Mouse (Mus musculus) olfactory bulb, adult 2 months (tissue): ENCODE results near the gene Gstp1. TPM values are rescaled to one million over a fixed set of nuclear protein-coding genes. Genes with fewer than 3 reads are reported as not detected.

Experiments
- H3K27ac ChIP-seq: fragments of 200-500 bp; 2 replicates; pipeline ENCODE4 v1.5.1; 2012; ENCODE audit warnings: low read depth, low read length; ENCODE audit not compliant: insufficient read depth
- H3K4me1 ChIP-seq: fragments of 200-500 bp; 2 replicates; pipeline ENCODE4 v1.6.1; 2012; ENCODE audit warnings: low read length; ENCODE audit not compliant: control insufficient read depth, insufficient read depth
- H3K4me3 ChIP-seq: fragments of 200-500 bp; 2 replicates; pipeline ENCODE4 v1.5.1; 2012; ENCODE audit warnings: mild to moderate bottlenecking, low read depth, low read length, moderate library complexity; ENCODE audit not compliant: insufficient read depth
- CTCF ChIP-seq: fragments of 200-500 bp; IDR thresholded peaks from 2 replicates; pipeline ENCODE4 v1.5.1; 2012; ENCODE audit warnings: low read depth, mild to moderate bottlenecking, low read length, moderate library complexity; ENCODE audit not compliant: insufficient read depth
- POLR2A ChIP-seq: fragments of 200-500 bp; IDR thresholded peaks from 2 replicates; pipeline ENCODE4 v1.6.1; 2012; ENCODE audit warnings: mild to moderate bottlenecking, low read depth, low read length, moderate library complexity; ENCODE audit not compliant: insufficient read depth
- WGBS: fragments of 180-500 bp; shearing (Covaris S2); methylation state at CpG from one replicate; pipeline ENCODE4 v1.1.7; 2018; 5-methylcytosine and 5-hydroxymethylcytosine counted together
- polyA plus RNA-seq: library from polyadenylated mRNA; stranded (reverse); fragments of >200 nt; gene quantifications from 2 replicates; pipeline ENCODE4 v1.2.4, GENCODE M21; 2012; ENCODE audit warnings: low replicate concordance; ENCODE audit not compliant: missing spikeins, insufficient read depth, insufficient read length

The Gstp1 gene
- polyA plus RNA-seq, 1 experiment: not detected

DNA sequence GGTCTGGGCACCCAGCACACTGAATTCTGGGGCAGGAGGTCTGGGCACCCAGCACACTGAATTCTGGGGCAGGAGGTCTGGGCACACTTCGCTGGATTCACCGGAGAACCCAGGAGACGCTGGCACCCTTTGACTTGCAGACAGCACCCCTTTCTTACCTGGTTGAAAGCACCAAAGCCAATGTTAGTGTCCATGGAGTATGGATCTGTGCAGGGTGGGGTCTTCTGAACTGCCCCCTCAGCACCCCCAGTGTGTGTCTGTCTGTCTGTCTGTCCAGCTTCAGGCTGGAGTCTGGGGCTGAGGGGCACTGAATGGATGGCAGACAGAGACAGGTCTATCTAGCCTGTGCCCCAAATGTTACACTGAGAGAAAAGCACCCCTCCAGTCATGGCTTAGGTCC lies 46.2 kb downstream of the Gstp1 start:
- H3K27ac ChIP-seq: no peak overlapping the region
- peaks cover 3% of the 10 kb centered on the region; the same call in 1 of the 2 replicates for H3K4me1 ChIP-seq
- no peak overlapping the region for H3K4me3 ChIP-seq
- WGBS: 96% methylated on average over 3 of the region's 3 CpGs
- TF ChIP-seq CTCF (no peak), POLR2A (no peak)

DNA sequence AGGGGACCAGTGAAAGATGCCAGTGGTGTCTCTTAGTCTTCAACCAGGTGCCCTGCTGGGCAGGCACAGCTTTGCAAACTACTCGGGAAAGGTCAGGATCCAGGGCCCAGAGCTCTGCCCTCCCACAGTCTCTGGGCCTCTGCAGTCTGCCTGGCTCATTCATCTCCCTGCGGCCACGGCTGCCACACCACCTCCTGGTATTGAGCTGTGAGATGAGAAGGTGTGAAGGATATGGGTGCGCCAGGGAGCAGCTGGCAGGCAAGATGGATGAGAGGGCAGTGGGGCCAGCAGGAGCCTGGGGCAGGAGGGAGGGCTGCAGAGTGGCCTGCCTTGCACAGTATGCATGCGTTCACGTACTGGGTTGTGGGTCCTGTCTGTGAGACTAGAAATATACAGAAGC lies 47.0 kb downstream of the Gstp1 start:
- H3K4me3 ChIP-seq: no peak overlapping the region
- 76% methylated on average over 6 of the region's 6 CpGs for WGBS
- no peak overlapping the region for H3K27ac ChIP-seq
- TF ChIP-seq POLR2A (no peak), CTCF (no peak)
- peaks cover 10% of the 10 kb centered on the region for H3K4me1 ChIP-seq

DNA sequence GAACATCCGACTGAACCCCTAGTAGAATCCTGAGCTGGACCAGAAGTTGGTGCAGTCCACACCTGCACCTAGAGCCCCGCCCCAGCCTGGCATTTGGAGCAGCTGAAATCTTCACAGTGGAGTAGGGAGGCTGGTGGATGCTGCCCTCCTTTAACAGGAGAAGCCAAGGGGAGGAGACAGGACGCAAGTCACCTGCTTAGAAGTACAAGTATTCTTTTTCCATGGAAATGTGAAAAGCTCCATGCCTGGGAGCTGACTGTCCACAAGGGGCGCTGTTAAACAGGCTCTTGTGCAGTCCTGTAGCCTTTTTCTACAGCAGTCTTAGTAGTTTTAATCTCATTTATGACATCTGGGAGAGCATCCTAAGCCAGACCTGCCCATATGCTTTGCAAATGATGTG lies 49.0 kb downstream of the Gstp1 start:
- H3K4me3 ChIP-seq: no peak overlapping the region
- WGBS: 87% methylated on average over 4 of the region's 4 CpGs
- TF ChIP-seq CTCF (no peak), POLR2A (no peak)
- no peak overlapping the region for H3K27ac ChIP-seq
- H3K4me1 ChIP-seq: peaks cover 16% of the 10 kb centered on the region

DNA sequence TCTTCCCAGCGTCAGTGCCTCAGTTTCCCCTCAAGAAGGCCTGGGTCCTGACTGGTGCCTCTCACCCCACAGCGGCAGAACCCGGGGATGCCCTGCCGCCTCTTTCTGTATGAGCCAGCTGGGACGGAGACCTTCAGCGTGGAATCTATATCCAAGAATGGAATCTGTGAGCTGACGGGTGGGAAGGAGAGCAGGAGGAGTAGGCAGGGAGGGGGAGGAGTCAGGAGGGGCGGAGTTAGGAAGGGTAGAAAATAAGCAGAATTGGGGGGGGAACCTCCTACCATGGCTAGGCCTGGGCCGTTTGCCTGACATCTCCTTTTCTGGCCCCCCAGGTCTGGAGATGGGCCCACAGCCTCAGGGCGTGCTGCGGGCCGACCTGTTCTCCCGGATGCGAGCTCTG lies 49.7 kb downstream of the Gstp1 start:
- no peak for TF ChIP-seq POLR2A
- WGBS: 92% methylated on average over 14 of the region's 14 CpGs
- Histone ChIP-seq H3K4me3 (no peak overlapping the region), H3K27ac (no peak overlapping the region), H3K4me1 (peaks cover 16% of the 10 kb centered on the region)

DNA sequence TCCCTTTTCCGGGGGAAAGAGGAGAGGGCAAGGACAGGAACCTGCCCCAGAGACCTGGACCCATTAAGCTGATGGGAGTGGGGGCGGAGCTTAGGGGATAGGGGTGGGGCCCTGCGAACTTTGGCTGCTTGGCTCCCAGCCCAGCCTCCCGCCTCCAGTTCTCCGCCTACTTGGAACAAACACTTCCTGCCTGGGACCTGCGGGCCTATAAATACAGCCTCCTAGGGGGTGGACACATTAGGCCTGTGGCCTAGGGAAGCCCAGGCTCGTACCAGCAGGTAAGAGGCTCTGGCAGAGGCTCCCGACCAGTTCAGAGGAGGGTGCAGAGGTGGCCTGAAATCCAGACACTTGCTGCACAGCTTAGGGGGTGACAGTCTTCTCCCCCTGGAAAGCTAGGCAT lies 51.5 kb downstream of the Gstp1 start, which contains the start of gene Acy3:
Gene Acy3, plus strand, starts transcription at position 237 of the 400 bp plus-strand sequence.
- TF ChIP-seq CTCF (no peak), POLR2A (no peak)
- Histone ChIP-seq H3K4me1 (peaks cover 16% of the 10 kb centered on the region), H3K4me3 (no peak within 1 kb of the TSS), H3K27ac (0 out of 2 replicates have a peak within 1 kb of the TSS, but pooled peaks have one; percentile 2)
- 28% methylated on average over 8 of the region's 8 CpGs for WGBS

Other genes with a start within 250 kb of the Gstp1 start
- gene Chka, start 186.2 kb downstream of the Gstp1 start, polyA plus RNA-seq: not detected in 2 replicates
- not detected in 2 replicates for gene Tcirg1, start 130.9 kb downstream of the Gstp1 start, polyA plus RNA-seq
- not detected in 2 replicates for gene Ndufs8, start 125.2 kb downstream of the Gstp1 start, polyA plus RNA-seq
- not detected in 2 replicates for gene Aldh3b1, start 108.2 kb downstream of the Gstp1 start, polyA plus RNA-seq
- not detected in 2 replicates for gene Unc93b1, start 102.8 kb downstream of the Gstp1 start, polyA plus RNA-seq
- not detected in 2 replicates for gene Aldh3b3, start 79.3 kb downstream of the Gstp1 start, polyA plus RNA-seq
- not detected in 2 replicates for gene Aldh3b2, start 65.7 kb downstream of the Gstp1 start, polyA plus RNA-seq
- gene Acy3, start 51.4 kb downstream of the Gstp1 start, polyA plus RNA-seq: not detected in 2 replicates
- gene Tbx10, start 45.2 kb downstream of the Gstp1 start, polyA plus RNA-seq: not detected in 2 replicates
- gene Nudt8, start 37.4 kb downstream of the Gstp1 start, polyA plus RNA-seq: not detected in 2 replicates
- gene Gm49405, start 37.4 kb downstream of the Gstp1 start, polyA plus RNA-seq: not detected in 2 replicates
- not detected in 2 replicates for gene Doc2g, start 34.7 kb downstream of the Gstp1 start, polyA plus RNA-seq
- 777 TPM in 1 of 2 replicates, not detected in the other for gene Ndufv1, start 25.2 kb downstream of the Gstp1 start, polyA plus RNA-seq
- gene Gstp2, start 8.0 kb upstream of the Gstp1 start, polyA plus RNA-seq: not detected in 2 replicates
- gene Gstp3, start 21.6 kb upstream of the Gstp1 start, polyA plus RNA-seq: not detected in 2 replicates
- not detected in 2 replicates for gene Cabp2, start 43.6 kb upstream of the Gstp1 start, polyA plus RNA-seq
- not detected in 2 replicates for gene Cdk2ap2, start 59.2 kb upstream of the Gstp1 start, polyA plus RNA-seq
- not detected in 2 replicates for gene Pitpnm1, start 62.0 kb upstream of the Gstp1 start, polyA plus RNA-seq
- gene Aip, start 87.9 kb upstream of the Gstp1 start, polyA plus RNA-seq: not detected in 2 replicates
- not detected in 2 replicates for gene Gpr152, start 101.8 kb upstream of the Gstp1 start, polyA plus RNA-seq
- not detected in 2 replicates for gene Cabp4, start 106.0 kb upstream of the Gstp1 start, polyA plus RNA-seq
- not detected in 2 replicates for gene Coro1b, start 110.6 kb upstream of the Gstp1 start, polyA plus RNA-seq
- gene Ptprcap, start 115.6 kb upstream of the Gstp1 start, polyA plus RNA-seq: 485 TPM in 1 of 2 replicates, not detected in the other
- gene Rps6kb2, start 125.4 kb upstream of the Gstp1 start, polyA plus RNA-seq: not detected in 2 replicates
- not detected in 2 replicates for gene Carns1, start 137.5 kb upstream of the Gstp1 start, polyA plus RNA-seq
- 247 TPM in 1 of 2 replicates, not detected in the other for gene Tbc1d10c, start 153.3 kb upstream of the Gstp1 start, polyA plus RNA-seq
- 405 and 768 TPM in 2 replicates for gene Ppp1ca, start 154.1 kb upstream of the Gstp1 start, polyA plus RNA-seq
- gene Rad9a, start 163.7 kb upstream of the Gstp1 start, polyA plus RNA-seq: not detected in 2 replicates
- gene Clcf1, start 176.3 kb upstream of the Gstp1 start, polyA plus RNA-seq: not detected in 2 replicates
- gene AC109138.7, start 176.4 kb upstream of the Gstp1 start, polyA plus RNA-seq: not detected in 2 replicates
- gene Pold4, start 193.9 kb upstream of the Gstp1 start, polyA plus RNA-seq: not detected in 2 replicates
- gene Ssh3, start 231.2 kb upstream of the Gstp1 start, polyA plus RNA-seq: not detected in 2 replicates
- gene Ankrd13d, start 245.2 kb upstream of the Gstp1 start, polyA plus RNA-seq: not detected in 2 replicates